Mouse (Mus musculus) embryonic facial prominence, embryonic 10.5 days (tissue): ENCODE results near the gene Ttc6. TPM values are rescaled to one million over a fixed set of nuclear protein-coding genes. Genes with fewer than 3 reads are reported as not detected.

ENCODE experiments used
- polyA plus RNA-seq: library from polyadenylated mRNA; unstranded; fragments of >200 nt; fragmentation: Nextera tagmentation; extraction: Ambion mirVana; gene quantifications from 2 replicates; pipeline ENCODE4 v1.2.1, GENCODE M21; 2016

The Ttc6 gene
- polyA plus RNA-seq, 1 experiment from 2014 or later = 0.34 TPM

Other genes starting within 250 kb of the Ttc6 start
- 0.49 and 0.72 TPM in 2 replicates for gene Foxa1, start 17.2 kb upstream of the Ttc6 start, polyA plus RNA-seq